Mouse (Mus musculus) left cerebral cortex, postnatal 14 days (tissue): ENCODE results near the gene Ptprn. TPM values are rescaled to one million over a fixed set of nuclear protein-coding genes. Genes with fewer than 3 reads are reported as not detected.
"Not testable (repeated sequence)": the region's sequence is repeated elsewhere in the genome, so short reads cannot be mapped to it uniquely, and the experiment has no call there.

Experiments used
- DNase-seq, 2 experiments: peaks; one replicate each; pipeline ENCODE4 v3.0.0; 2021 to 2022; ENCODE audit warnings: low spot score in 2 of 2, mixed read lengths in 1 of 2
- intact Hi-C: fragments of 180-260 bp; cut with DNase I; formaldehyde crosslinking; loops from one replicate; pipeline ENCODE4 v1.15.1; 2025
- total RNA-seq, 2 experiments: library from RNA; stranded (reverse); gene quantifications; 2 replicates each; pipeline ENCODE4 v1.2.3; 2021

Ptprn gene
- total RNA-seq, 2 experiments from 2014 or later: 376 to 396 TPM

GRCm38 (mm10) chr1:75255516-75256046 is 8.7 kb downstream of the Ptprn start:
- no peak for DNase-seq
- intact Hi-C loops: loop anchor here (5.0 kb wide), 1 partner anchor 37 kb away; no protein-coding TSS in a partner anchor

GRCm38 (mm10) chr1:75254625-75255013 is 9.7 kb downstream of the Ptprn start:
- DNase-seq: no peak

GRCm38 (mm10) chr1:75253849-75254624 is 10.3 kb downstream of the Ptprn start:
- DNase-seq: peak; percentile 91 to 93
- intact Hi-C loops: loop anchor here (5.0 kb wide), 1 partner anchor 37 kb away; the partner anchor contains the start of gene Tuba4a

More at GRCm38 (mm10) chr1:75254625-75255013, 9.7 kb downstream of the Ptprn start:
- intact Hi-C loops: loop anchor here (5.0 kb wide), 2 partner anchors 37 to 38 kb away; partner anchors contain the start of gene Tuba4a

GRCm38 (mm10) chr1:75253029-75253428 is 11.3 kb downstream of the Ptprn start:
- peak in 1 of 2 experiments; percentile 17 for DNase-seq
- intact Hi-C loops: loop anchor here (5.0 kb wide), 1 partner anchor 36 kb away; the partner anchor contains the start of gene Tuba4a

- intact Hi-C loops: loop anchor here (5.0 kb wide), 1 partner anchor 35 kb away; the partner anchor contains the start of gene Tuba4a
- DNase-seq: no peak
Measured at GRCm38 (mm10) chr1:75252308-75252707, 12.0 kb downstream of the Ptprn start.

- intact Hi-C loops: loop anchor here (5.0 kb wide), 1 partner anchor 34 kb away; the partner anchor contains the start of gene Tuba4a
- peak in 1 of 2 experiments; percentile 75 for DNase-seq
Measured at GRCm38 (mm10) chr1:75251112-75251970, 13.0 kb downstream of the Ptprn start.

GRCm38 (mm10) chr1:75250498-75250897 is 13.8 kb downstream of the Ptprn start:
- intact Hi-C loops: loop anchor here (5.0 kb wide), 1 partner anchor 33 kb away; the partner anchor contains the start of gene Tuba4a
- DNase-seq: no peak

GRCm38 (mm10) chr1:75248041-75248772 is 16.1 kb downstream of the Ptprn start:
- DNase-seq: no peak
- intact Hi-C loops: no loop called here

GRCm38 (mm10) chr1:75247071-75247930 is 17.0 kb downstream of the Ptprn start:
- no peak for DNase-seq
- intact Hi-C loops: no loop called here

GRCm38 (mm10) chr1:75244836-75245235 is 19.5 kb downstream of the Ptprn start:
- DNase-seq: peak; percentile 72 to 77
- intact Hi-C loops: no loop called here

GRCm38 (mm10) chr1:75244175-75244826 is 20.0 kb downstream of the Ptprn start:
- intact Hi-C loops: no loop called here
- no peak for DNase-seq

- no peak for DNase-seq
- intact Hi-C loops: no loop called here
Measured at GRCm38 (mm10) chr1:75243411-75243810, 20.9 kb downstream of the Ptprn start.

GRCm38 (mm10) chr1:75239591-75239990 is 24.7 kb downstream of the Ptprn start:
- no peak for DNase-seq
- intact Hi-C loops: no loop called here

GRCm38 (mm10) chr1:75236117-75237050 is 27.9 kb downstream of the Ptprn start, which contains the start of gene Dnajb2:
Gene Dnajb2, plus strand, starts transcription at chr1:75236406.
- DNase-seq: peak; percentile 77 to 82
- intact Hi-C loops: no loop called here

GRCm38 (mm10) chr1:75234606-75235005 is 29.7 kb downstream of the Ptprn start:
- intact Hi-C loops: no loop called here
- DNase-seq: peak; percentile 71 to 87

GRCm38 (mm10) chr1:75232489-75232888 is 31.8 kb downstream of the Ptprn start:
- DNase-seq, intact Hi-C loops: not testable (repeated sequence)
